Mouse (Mus musculus) layer of hippocampus, postnatal 14 days (tissue): ENCODE results near the gene Il24. TPM values are rescaled to one million over a fixed set of nuclear protein-coding genes. Genes with fewer than 3 reads are reported as not detected.

Experiments used
- DNase-seq, 2 experiments: peaks; one replicate each; pipeline ENCODE4 v3.0.0; 2021 to 2022; ENCODE audit warnings: low spot score in 2 of 2, mixed read lengths in 1 of 2
- long read RNA-seq, 2 experiments: library from polyadenylated mRNA; stranded (forward); transcript quantifications; one replicate each; pipeline ENCODE4 v2.0.0; 2021
- total RNA-seq, 2 experiments: library from RNA; stranded (reverse); gene quantifications; 2 replicates each; pipeline ENCODE4 v1.2.3; 2021

The Il24 gene
- total RNA-seq, result not detected
- long read RNA-seq, experiment 1, result 0 reads
- long read RNA-seq, experiment 2, result 0 reads

- DNase-seq, result no peak
Observed at GRCm38 (mm10) chr1:130887354-130887753, at the start of gene Il24. Gene Il24 (minus strand): TSS chr1:130887454.

- DNase-seq, result no peak
Observed at GRCm38 (mm10) chr1:130936351-130936750, 49.1 kb upstream of the Il24 start.

- no peak for DNase-seq
Observed at GRCm38 (mm10) chr1:130926484-130926883, 39.2 kb upstream of the Il24 start.

DNA sequence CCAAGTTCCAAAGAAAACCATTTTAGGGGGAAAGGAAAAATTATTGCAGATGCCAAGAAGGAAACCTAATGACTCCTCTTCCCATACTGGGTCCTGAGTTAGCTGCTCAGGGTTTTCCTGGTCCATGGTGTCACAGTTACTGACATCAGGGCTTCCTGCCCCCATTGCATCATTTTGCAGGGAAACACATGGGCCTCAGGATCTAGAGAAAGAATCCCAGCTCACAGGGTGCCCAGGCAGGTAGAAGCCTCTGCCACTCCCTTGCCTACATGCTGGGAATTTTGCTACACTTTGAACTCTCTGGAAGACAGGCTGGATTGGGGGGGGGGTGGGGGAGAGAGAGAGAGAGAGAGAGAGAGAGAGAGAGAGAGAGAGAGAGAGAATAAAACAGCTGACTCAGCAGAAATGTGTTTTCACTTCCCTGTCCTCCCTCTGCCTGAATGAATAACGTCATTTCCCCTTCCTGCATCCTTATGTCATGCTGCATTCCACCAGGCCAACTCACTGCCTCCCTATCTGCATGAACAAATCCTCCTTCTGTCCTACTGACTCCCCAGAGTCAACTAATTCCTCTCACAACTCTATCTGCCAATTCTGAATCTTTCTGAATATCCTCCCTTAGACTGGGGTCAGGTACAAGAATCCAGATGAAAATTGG is 31.2 kb upstream of the Il24 start:
- no peak for DNase-seq

DNA sequence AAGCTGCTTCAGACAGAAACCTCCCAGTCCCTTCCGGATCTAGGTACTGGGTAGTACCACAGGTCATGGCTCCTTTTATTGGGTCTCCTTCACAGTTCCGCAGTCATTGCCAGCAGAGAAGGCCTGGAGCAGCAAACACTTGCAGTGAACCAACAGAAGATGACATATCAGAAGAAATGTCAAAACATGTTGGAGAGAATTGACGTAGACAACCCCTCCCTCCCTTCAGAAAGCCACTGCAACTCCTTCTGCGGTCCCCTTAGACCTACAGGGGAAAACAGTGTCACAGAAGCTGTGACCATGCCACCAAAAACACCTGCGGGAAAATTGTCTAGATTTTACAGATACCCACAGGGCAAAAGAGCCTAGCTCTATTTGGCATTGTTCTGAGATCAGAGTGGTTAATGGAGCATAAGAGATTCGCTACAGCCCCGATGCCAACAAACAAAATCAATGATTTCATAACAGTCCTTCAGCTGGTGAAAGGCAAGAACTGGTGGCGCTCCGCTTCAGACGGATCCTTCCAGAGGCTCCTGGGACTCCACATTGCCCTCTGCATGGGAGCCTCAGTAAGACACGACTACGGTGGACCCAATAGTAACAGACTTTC is 24.3 kb upstream of the Il24 start, which contains the start of gene Il20:
Gene Il20 (minus strand): TSS at position 51 of the 610 bp plus-strand sequence.
- no peak for DNase-seq

- no peak for DNase-seq
Observed at GRCm38 (mm10) chr1:130902505-130902904, 15.3 kb upstream of the Il24 start.

GRCm38 (mm10) chr1:130894468-130894867 is 7.2 kb upstream of the Il24 start:
- DNase-seq, result no peak

DNA sequence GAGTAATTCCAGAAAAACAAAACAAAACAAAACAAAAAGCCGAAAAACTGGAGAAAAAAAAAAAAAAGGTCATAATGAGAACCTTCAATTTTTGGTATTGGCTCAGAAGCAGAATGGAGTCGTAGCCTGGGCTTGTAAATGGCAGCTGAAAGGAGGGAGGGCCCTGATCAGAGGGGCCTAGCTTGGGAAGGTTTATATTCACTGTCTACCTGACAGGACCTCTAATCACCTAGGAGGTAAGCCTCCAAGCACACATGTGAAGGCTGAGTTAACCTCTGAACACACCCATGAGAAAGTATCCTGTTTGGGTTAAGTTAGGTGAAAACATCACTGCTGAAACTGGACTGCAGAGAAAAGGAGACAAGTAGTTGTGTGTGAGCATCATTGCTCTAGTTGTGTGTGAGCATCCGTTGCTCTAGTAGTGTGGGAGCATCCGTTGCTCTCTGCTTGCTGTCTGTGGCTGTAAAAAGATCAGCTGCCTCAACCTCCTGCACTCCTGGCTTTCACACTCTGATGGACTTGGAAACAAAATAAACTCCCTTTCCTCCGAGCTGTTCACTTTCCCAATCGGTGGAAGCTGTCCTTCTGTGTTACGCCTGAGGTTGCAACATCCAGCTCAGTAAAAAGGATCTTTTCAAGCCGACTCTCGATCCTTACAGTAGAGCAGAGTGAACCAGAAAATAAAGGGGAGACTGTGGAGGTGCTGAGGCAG is 6.2 kb upstream of the Il24 start:
- no peak for DNase-seq

DNA sequence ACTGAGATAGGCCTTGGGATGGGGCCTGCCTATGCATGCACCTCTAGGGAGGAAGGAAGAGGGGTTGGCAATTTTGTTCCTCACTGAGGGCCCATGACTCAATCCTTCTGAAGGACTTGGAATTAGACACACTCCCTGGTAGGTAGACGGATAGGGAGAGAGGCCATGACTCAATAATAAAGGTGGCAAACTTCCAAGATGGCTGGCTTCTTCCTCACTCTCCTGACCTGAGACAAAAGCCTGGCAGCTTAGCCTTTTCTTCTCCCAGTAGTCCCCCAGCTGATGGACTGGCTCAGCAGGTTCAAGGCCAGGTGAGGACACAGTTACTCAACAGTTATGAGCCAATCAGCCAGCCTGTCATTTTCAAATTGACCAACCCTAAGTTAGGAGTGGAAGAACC is 5.2 kb upstream of the Il24 start:
- no peak for DNase-seq

GRCm38 (mm10) chr1:130883146-130883545 is 4.1 kb downstream of the Il24 start:
- DNase-seq, result no peak

DNA sequence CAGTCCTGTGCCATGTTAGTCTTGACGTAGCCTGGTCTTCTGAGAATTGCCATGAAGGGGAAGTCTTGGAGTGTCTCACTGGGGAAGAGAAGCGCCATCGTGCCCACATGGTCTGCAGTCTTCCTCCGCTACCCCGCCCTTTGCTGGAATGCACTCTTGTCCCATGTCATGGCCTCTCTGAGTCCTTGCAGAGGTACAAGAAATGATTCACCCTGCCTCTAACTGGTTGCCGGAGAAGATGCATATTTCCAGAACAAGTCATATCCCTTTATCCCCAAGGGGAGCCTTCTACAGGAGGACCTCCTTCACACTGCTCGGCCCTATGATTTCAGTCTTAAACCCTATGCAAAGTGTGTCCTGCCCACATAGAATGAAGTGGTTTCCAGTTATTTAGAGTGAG is 7.3 kb downstream of the Il24 start:
- DNase-seq, result no peak

GRCm38 (mm10) chr1:130877889-130878614 is 9.2 kb downstream of the Il24 start:
- no peak for DNase-seq

DNA sequence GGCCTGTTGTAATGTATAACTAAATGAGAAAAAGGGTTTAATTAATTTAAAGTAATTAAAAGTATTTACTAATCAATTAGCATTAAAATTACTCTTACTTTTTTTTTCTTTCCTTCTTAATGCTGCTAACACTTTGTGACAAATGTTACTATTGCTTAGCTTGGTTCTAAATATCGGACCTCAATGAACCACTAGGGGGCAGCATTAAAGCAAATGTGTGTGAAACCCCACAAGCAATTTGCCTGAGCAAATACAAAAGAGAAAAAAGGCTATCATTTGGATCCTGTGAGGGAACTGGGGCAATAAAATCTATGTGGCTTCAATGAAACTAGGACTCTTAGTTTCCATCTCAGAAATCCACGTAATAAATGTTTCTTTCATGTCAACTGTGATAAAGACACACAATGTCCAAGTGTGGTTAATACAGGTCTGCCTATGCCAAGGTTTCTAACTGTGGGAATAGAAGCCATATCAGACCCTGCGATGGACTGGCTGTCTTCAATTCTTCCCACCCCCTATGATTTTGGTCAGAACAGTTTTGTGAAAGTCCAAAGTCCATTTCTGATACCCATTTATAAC is 10.2 kb downstream of the Il24 start:
- peak; percentile 22 to 88 for DNase-seq

GRCm38 (mm10) chr1:130875910-130876309 is 11.3 kb downstream of the Il24 start:
- no peak for DNase-seq

GRCm38 (mm10) chr1:130875139-130875538 is 12.1 kb downstream of the Il24 start:
- peak; percentile 34 to 51 for DNase-seq

DNA sequence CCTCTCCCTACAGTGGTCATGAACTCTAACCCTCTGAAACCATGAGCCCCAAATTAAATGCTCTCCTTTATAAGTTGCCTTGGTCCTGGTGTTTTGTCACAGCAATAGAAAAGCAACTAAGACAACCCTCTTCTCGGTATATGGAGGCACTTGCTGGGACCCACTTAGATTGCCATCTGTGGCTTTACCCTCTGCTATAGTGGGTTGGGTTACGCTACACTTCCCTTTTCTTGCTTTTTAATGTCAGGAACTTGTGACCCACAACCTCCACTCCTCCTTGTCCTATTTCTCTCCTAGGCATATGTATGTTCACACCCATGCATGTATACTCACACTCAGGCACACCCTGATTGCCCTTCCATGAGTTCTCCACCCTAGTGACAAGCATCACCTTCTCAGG is 14.3 kb downstream of the Il24 start:
- DNase-seq, result no peak

- no peak for DNase-seq
Observed at GRCm38 (mm10) chr1:130865541-130866221, 21.6 kb downstream of the Il24 start, which contains the start of gene Fcmr. Gene Fcmr (plus strand): TSS chr1:130865669.

DNA sequence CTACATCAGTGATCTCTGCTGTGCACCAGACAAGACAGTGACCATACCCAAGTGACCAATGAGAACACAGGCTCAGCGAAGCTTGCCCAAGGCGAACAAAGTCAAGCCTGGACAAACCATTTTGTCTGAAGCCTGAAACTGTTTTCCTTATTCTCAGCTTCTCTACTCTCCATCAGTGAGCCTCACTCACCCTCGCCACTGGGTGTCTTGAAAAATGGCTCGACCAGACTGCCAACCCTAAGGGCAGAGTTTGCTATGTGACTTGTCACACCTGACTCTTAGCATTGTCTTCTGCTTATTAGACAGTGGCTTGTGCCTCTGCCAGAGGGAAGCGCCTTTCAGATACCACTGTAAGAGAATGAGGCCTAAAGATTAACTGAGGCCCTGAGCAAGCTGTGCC is 22.5 kb downstream of the Il24 start:
- DNase-seq, result no peak

DNA sequence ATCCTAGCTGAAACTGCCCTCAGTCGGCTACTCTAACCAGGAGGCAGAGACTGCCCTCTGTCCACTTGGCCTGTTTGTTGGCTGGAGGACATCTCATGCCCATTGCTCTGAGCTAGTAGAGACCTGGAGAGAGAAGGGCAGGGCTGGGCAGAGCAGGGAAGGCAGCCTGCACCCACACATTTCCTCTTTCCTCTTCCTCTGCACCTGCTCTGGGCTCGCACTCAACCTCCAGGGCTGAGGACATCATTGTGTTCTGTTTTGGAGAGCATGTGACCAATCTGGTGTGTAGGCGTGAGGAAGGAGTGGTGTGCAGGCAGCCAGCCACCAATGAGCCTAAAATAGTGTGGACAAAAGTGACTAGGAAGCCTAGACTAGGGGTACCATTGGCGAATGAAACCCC is 23.0 kb downstream of the Il24 start:
- DNase-seq, result no peak

GRCm38 (mm10) chr1:130857456-130857855 is 29.8 kb downstream of the Il24 start:
- DNase-seq, result no peak

- DNase-seq, result no peak
Observed at GRCm38 (mm10) chr1:130855723-130856122, 31.5 kb downstream of the Il24 start.
